Mouse (Mus musculus) 3T3-L1 (cell line): ENCODE data around the gene Amotl1.
A peak's percentile ranks its signal among the peaks of the same experiment; 100 is the strongest.

Experiments used
- DNase-seq: peaks from one replicate; pipeline ENCODE4 v3.0.0-alpha.2; 2015; ENCODE audit warnings: low read depth, low spot score

Gene Amotl1

GRCm38 (mm10) chr9:14604363-14604762 lies 40.5 kb downstream of the Amotl1 start:
- peak; percentile 77 for DNase-seq

- no peak for DNase-seq
Observed at GRCm38 (mm10) chr9:14603475-14603874, 41.4 kb downstream of the Amotl1 start.

DNA sequence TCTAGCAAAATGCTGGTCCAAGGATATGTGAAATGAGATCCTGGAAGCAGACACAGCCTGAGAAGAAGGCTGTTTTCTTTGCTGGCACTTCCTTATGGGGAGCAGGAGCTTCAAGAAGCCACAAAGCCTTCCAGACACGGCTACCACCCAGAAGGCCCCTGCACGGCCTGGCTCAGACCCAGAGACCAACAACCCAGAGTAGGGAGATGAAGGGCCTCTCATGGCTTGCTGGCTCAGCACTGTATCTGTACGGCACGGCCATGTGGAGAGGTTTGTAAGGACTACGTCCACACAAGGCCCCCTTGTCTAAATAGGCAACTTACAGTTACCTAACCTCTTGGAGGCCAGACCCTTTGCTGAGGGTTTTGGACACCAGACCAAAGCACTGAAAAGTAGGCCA lies 45.1 kb downstream of the Amotl1 start:
- no peak for DNase-seq

GRCm38 (mm10) chr9:14598157-14598556 lies 46.7 kb downstream of the Amotl1 start:
- DNase-seq: no peak

DNA sequence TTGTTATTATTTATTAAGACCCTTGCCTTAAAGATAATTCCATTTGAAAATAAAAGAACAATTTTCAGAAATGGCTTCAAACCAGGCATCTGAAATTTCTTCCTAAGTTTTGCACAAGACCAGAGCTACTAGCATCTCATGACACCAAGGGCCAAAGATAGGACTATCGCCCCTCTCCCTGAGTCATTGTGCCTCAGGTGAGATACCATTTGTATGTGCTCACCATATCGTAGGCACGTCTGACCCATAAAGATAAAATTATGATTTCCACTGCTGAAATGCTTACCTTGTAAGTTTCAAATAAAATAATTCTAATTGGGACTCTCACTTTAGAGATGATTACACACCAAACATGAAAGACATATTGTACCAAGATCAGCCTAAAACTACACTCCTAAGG lies 47.4 kb downstream of the Amotl1 start:
- DNase-seq: no peak

- no peak for DNase-seq
Observed at GRCm38 (mm10) chr9:14596858-14597257, 48.0 kb downstream of the Amotl1 start.

GRCm38 (mm10) chr9:14596427-14596826 lies 48.4 kb downstream of the Amotl1 start:
- DNase-seq: peak; percentile 85

DNA sequence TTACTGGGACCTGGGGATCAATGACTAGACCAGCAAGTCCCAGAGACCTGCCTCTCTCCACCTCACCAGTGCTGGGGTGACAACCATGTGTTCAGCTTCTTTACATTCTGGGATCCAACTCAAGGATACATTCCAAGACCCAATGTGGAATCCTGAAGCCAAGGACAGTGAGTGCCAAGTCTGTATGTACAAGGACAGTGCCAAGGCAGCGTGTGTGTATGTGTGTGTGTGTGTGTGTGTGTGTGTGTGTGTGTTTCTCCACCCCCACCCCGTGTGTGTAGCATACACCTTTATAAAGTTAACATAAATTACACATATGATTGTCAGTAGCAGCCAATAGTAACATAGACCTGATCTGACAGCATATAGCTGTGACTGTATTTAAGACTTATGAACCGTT lies 49.0 kb downstream of the Amotl1 start:
- DNase-seq: no peak

DNA sequence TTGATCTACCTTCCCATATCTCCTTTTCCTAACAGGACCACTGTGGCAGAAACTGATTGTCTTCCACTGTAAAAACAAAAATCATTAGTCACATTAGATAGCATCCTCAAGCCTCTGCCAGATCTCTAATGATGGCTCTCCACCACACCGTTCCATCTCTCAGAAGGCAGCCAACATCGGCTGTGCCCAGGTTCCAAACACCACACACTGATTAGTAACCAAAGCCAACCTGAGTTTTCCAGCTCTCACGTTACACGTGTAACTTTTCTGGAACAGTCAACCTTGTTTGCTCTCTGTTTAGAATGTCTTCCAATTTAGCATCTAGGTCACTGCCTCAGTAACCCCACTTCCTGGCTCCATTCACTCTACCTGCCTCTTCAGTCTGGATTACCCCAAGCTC lies 51.0 kb downstream of the Amotl1 start:
- DNase-seq: no peak

DNA sequence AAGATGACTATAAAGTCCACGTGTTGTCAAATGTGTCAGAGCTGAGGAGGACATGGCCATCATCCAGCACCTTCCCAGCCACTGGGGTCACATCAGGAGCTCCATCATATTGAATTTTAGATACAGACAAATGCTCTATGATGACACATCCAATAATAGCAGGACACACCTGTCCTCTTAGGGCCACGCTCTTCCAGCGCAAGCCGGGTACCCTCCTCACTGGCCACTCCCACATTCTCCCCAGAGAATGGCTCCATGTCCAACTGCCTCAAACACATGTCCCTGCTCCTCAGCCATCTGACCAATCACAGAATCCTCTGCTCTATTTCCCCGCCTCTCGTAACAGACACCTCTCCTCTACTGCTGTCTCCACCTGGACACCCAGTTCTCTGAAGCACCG lies 54.2 kb downstream of the Amotl1 start:
- DNase-seq: no peak

GRCm38 (mm10) chr9:14588690-14589089 lies 56.2 kb downstream of the Amotl1 start:
- peak; percentile 81 for DNase-seq

DNA sequence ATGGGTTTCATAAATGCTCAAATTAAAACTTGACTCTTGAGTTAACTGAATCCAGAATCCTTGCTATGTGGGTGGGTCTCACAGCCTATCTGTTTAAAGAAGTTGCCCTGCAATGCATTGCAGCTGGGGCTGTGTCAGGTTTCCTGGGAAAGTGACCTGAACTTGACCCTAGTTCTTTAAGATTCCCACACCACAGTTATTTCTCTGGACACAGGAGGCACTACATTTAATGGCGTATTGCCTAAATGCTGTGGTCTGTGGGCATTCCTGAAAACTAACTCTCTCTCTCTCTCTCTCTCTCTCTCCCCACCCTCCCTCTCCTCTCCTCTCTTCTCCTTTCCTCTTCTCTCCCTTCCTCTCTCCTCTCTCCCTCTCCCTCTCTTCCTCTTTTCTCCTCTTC lies 59.2 kb downstream of the Amotl1 start:
- peak; percentile 94 for DNase-seq

- no peak for DNase-seq
Observed at GRCm38 (mm10) chr9:14578960-14579359, 65.9 kb downstream of the Amotl1 start.

DNA sequence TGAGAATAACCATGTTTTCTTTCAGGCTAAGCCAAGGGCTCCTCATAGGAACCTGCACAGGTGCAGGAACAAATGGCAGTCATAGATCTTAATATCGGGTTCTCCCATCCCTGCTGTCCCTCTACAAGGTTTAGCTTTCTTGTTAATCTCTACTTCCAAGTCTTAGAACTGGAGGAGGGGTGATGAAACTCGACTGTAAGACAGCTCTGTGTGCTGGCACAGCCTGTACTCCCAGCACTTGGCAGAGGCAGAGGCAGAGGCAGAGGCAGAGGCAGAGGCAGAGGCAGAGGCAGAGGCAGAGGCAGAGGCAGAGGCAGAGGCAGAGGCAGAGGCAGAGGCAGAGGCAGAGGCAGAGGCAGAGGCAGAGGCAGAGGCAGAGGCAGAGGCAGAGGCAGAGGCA lies 68.5 kb downstream of the Amotl1 start:
- DNase-seq: peak; percentile 60

GRCm38 (mm10) chr9:14574760-14575399 lies 70.0 kb downstream of the Amotl1 start:
- DNase-seq: no peak

DNA sequence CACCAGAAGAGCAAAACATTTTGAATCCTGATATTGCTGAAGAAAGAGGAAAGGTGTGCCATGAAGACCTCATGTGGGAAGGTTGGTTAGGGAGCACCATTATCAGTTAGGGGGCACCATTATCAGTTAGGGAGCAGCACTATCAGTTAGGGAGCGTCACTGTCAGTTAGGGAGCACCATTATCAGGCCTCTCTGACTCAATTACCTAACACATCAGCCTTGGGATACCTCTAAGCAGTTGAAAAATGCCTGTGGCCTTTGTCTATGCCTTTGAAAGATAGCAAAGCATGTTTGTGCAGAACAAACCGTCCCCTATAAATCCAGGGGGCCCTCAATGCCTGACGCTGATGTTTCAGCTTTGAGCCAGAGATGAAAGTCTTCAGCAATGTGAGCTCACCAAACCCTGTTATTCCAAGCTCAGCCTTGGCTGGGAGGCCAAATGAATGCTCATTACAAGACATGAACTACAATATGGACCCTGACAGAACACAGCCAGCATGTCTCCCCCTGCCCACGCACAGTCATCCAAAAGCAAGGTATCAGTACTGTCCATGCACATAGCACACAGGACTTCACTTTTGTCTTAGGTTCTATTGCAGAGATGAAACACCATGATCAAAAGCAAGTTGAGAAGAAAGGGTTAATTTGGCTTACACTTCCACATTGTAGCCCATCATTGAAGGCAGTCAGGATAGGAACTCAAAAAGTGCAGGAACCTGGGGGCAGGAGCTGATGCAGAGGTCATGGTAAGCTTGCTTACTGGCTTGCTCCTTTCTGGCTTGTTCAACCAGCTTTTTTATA lies 75.5 kb downstream of the Amotl1 start:
- no peak for DNase-seq

- peak; percentile 87 for DNase-seq
Observed at GRCm38 (mm10) chr9:14568487-14568886, 76.4 kb downstream of the Amotl1 start.

GRCm38 (mm10) chr9:14564486-14564885 lies 80.4 kb downstream of the Amotl1 start:
- no peak for DNase-seq

DNA sequence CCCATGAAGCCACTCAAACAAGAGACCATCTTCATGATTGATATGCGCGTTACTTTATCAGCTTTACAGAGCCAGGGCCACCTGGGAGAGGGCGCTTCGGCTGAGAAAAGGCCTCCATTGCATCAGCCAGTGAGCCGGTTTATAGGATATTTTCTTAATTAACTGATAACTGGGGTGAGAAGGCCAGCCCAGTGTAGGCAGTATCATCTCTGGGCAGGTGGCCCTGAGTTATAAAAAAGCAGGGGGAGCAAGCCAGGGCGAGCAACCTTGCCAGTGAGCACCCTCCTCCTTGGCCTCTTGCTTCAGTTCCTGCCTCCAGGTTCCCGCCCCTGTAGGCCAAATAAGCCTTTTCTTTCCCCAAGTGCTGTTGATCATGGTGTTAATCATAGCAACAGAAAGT lies 81.5 kb downstream of the Amotl1 start:
- no peak for DNase-seq

DNA sequence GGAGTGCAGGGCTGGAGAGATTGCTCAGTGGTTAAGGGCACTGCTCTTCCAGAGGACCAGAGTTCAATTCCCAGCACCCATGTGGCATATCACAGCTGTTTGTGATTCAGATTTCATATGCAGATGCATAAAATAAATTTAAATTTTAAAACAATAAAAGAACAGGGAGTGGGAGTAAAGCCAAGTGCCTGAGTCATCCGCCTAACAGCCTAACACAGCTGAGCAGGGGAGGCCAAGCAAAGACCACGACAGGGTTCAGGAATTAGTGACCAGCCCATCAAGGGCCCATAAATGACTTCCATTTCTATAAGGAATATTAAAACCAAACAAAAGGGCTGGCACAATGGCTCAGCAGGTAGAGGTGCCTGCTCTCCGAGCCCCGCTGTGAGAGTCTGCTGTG lies 84.3 kb downstream of the Amotl1 start:
- DNase-seq: peak; percentile 70

- DNase-seq: peak; percentile 22
Observed at GRCm38 (mm10) chr9:14559996-14560395, 84.9 kb downstream of the Amotl1 start.

GRCm38 (mm10) chr9:14559430-14559829 lies 85.4 kb downstream of the Amotl1 start:
- DNase-seq: peak; percentile 59

GRCm38 (mm10) chr9:14558332-14558731 lies 86.5 kb downstream of the Amotl1 start:
- DNase-seq: no peak
